ENCODE assay signal across 8 mouse cellular contexts in genomic region chr2:140065676-140066075, GRCm38 (mm10). TPM values are rescaled to one million over a fixed set of nuclear protein-coding genes. Genes with fewer than 3 reads are reported as not detected.
DNase-seq lines count a peak whose midpoint lies in the region; ATAC-seq and TF ChIP-seq lines count a peak whose summit lies in the region.

No protein-coding gene starts in this region.

- peaks cover 6% of the 10 kb centered on the region; the same call in 1 of the 2 replicates for H3K4me1 ChIP-seq in forebrain, postnatal 0 days (ENCODE audit: insufficient read depth)
- peaks cover 17% of the 10 kb centered on the region for H3K4me1 ChIP-seq in liver, postnatal 0 days (ENCODE audit: insufficient read depth)

- peak overlapping the region; percentile 79 for H3K4me2 ChIP-seq in forebrain, postnatal 0 days (ENCODE audit: low read depth)
- H3K4me2 ChIP-seq in liver, postnatal 0 days (ENCODE audit: low read depth, low read length) = peak overlapping the region; percentile 95

- H3K9ac ChIP-seq in forebrain, postnatal 0 days = peak overlapping the region; percentile 88
- H3K9ac ChIP-seq in liver, postnatal 0 days (replicated peaks) = peak overlapping the region; percentile 84

- no peak for TF ChIP-seq EP300 in liver, postnatal 0 days (IDR thresholded peaks at IDR 0.05; ENCODE audit: low read depth)

- H3K27me3 ChIP-seq in forebrain, postnatal 0 days (ENCODE audit: insufficient read depth, low read length) = no peaks in the 10 kb centered on the region
- H3K27me3 ChIP-seq in liver, postnatal 0 days (ENCODE audit: insufficient read depth, low read length) = no peaks in the 10 kb centered on the region

- TF ChIP-seq CTCF in forebrain, postnatal 0 days (IDR thresholded peaks at IDR 0.05; ENCODE audit: low read depth) = peak; percentile 39
- TF ChIP-seq CTCF in liver, postnatal 0 days (IDR thresholded peaks at IDR 0.05; ENCODE audit: low read depth) = peak; percentile 41

- H3K36me3 ChIP-seq in forebrain, postnatal 0 days (ENCODE audit: insufficient read depth) = no peaks in the 10 kb centered on the region
- no peaks in the 10 kb centered on the region for H3K36me3 ChIP-seq in liver, postnatal 0 days (replicated peaks; ENCODE audit: insufficient read depth, low read length)

- H3K4me3 ChIP-seq in forebrain, postnatal 0 days (ENCODE audit: low read depth, low read length) = peak overlapping the region; percentile 87
- peak overlapping the region; percentile 79 for H3K4me3 ChIP-seq in liver, postnatal 0 days (ENCODE audit: low read depth, low read length)

- no peaks in the 10 kb centered on the region for H3K9me3 ChIP-seq in forebrain, postnatal 0 days (ENCODE audit: low read length)
- peaks cover 3% of the 10 kb centered on the region; the same call in 1 of the 2 replicates for H3K9me3 ChIP-seq in liver, postnatal 0 days (ENCODE audit: low read length)

- ATAC-seq in forebrain, postnatal 0 days = no peak
- ATAC-seq in liver, postnatal 0 days = no peak

- peak; percentile 3 to 10 for DNase-seq in kidney, postnatal 4 days
- DNase-seq in kidney, adult 18-20 months = no peak
- DNase-seq in ZHBTc4 (ENCODE audit: low read depth, low spot score) = peak; percentile 78
- DNase-seq in forebrain, postnatal 0 days = peak; percentile 21
- peak; percentile 17 for DNase-seq in liver, postnatal 0 days
- DNase-seq in frontal cortex, postnatal 10 days (ENCODE audit: low spot score in 2 of 2) = no peak
- DNase-seq in ovary, postnatal 10 days (ENCODE audit: low spot score) = no peak
- DNase-seq in ovary, adult 18-20 months (ENCODE audit: low spot score) = no peak

- peak overlapping the region; percentile 92; the same call in 1 of the 2 replicates for H3K27ac ChIP-seq in forebrain, postnatal 0 days (ENCODE audit: low read depth, low read length)
- H3K27ac ChIP-seq in liver, postnatal 0 days (ENCODE audit: low read depth) = peak overlapping the region; percentile 98

- 85% methylated on average over 8 of the region's 8 CpGs for WGBS in forebrain, postnatal 0 days
- WGBS in liver, postnatal 0 days (ENCODE audit: insufficient replicate concordance) = 71% methylated on average over 8 of the region's 8 CpGs

RNA-seq across cellular contexts. Expression of gene Tasp1, which starts 0.9 kb away (rescaled TPM):
- total RNA-seq in forebrain, postnatal 0 days (2014; rRNA removed) = 25.0 and 26.4 TPM in 2 replicates
- 19.1 and 23.6 TPM in 2 replicates for polyA plus RNA-seq in forebrain, postnatal 0 days (2015; fragmentation: Nextera tagmentation; extraction: Ambion mirVana)
- 8.8 and 10.1 TPM in 2 replicates for polyA plus RNA-seq in liver, postnatal 0 days (2015; fragmentation: Nextera tagmentation; extraction: Ambion mirVana)

Comparison
In these comparisons a context has a peak if more than half of its experiments do, and no peak if none do; other contexts are left out.
1. DNase-seq: peak in kidney, postnatal 4 days (2 of 2), ZHBTc4 (single experiment), forebrain, postnatal 0 days (single experiment) and liver, postnatal 0 days (single experiment); none in kidney, adult 18-20 months (single experiment), frontal cortex, postnatal 10 days (0 of 2), ovary, postnatal 10 days (single experiment) and ovary, adult 18-20 months (single experiment).